Mouse (Mus musculus) erythroblast, adult 5-6 weeks (primary cell): ENCODE data around the gene Pnkd. TPM values are rescaled to one million over a fixed set of nuclear protein-coding genes. Genes with fewer than 3 reads are reported as not detected.
"Not testable (repeated sequence)": the region's sequence is repeated elsewhere in the genome, so short reads cannot be mapped to it uniquely, and the experiment has no call there.

Experiments used
- ATAC-seq: replicated peaks from 2 replicates; pipeline ENCODE4 v1.8.0; 2016; ENCODE audit warnings: moderate number of reproducible peaks, mild to moderate bottlenecking, moderate TSS enrichment, inconsistent platforms; ENCODE audit not compliant: poor library complexity, low FRiP score, severe bottlenecking
- total RNA-seq, 2 experiments: library from RNA; stranded (forward) in 1 of 2; stranded (reverse) in 1 of 2; fragments of 150-400 nt in 1 of 2; fragments of 200-764, 138-1000 nt in 1 of 2; gene quantifications; 2 replicates each; pipeline versions ENCODE4 v1.2.3 to v1.2.4; 2015 to 2017; ENCODE audit warnings: low replicate concordance in 2 of 2

Gene Pnkd
- total RNA-seq, 2 experiments from 2014 or later: 2.4 to 17.7 TPM

DNA sequence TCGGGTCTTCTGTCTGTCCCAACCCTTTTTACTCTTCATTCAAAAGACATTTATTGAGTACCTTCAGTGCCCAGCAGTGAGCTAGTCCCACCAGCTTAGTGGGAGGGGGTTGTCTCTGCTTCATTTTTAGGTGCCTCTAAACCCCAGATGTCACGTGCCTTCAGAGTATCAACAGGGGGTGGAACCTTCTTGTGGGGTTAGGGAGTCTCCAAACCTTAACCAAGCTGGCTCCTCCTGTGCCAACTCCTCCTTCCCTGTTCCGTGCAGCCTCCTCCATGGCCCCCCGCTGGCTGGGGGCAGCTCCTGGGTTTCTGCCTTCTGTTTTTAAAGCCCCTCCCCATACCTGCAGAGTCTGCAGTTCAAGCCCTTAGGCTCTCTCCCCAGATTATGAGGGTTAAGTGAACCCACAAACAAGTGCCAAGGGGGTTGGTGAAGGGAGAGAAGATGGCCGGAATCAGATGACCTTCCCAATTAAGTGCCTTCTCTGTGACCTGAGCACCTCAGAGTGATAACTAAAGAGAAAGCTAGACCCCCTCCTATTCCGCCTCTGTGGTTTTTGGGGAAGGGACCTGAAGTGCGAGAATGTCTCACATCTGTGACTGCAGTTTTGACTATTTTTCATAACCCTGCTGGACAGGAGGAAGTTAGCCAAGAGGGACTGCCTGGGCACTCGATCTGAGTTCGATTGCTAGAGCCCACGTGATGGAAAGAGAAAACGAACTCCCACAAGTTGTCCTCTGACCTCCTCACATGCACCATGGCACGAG lies 111.9 kb downstream of the Pnkd start:
- ATAC-seq: not testable (repeated sequence)

DNA sequence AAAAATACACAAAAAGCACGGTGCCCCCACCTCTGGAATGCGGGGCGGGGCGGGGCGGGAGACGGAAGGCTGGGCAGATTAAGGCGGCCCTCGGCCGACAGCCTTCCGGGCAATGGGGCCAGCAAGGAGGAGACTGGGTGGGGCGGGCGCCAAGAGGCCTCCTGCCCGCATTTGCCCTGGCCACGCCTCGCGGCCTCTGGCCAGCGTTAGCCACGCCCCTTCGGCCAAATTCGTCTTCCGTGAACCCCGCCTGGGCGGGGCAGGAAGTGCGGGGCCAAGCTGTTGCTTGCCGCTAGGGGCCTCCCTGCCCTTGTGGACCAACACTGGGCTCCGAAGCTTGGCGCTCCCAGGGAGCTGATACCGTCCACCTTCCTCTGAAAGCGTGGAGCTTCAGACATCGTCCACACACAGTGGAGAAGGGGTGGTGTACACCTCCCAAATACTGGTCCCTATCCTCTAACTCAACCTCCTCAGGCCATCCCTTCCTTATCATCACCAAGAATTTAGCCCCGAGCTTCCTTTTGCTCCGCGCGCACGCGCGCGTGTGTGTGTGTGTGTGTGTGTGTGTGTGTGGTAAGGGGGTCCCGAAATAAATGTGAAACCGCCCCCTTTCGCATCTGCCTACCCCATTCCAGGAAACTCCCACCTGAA lies 112.7 kb downstream of the Pnkd start:
- ATAC-seq: peak; percentile 90

DNA sequence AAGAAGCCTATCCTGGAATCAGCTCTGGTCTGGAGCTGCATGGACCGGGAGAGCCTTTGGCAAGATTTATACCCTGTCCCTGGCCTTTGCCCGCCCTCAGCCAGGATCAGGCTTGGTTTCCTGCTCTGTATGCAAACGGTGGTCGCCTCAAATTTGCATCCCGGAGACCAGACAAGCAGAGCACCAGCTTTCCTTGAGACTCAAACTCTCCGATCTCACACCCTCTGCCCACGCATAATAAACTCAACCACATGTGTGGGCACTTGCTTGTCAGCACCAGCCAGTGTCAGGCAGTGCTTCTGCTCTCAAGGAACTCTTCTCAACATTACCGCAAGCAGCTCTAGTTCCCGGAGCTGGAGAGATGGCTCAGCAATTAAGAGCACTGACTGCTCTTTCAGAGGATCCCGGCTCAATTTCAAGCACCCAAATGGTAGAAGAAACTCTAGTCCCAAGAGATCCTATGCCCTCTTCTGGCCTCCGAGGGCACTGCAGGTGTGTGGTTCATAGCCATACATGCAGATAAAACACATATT lies 113.3 kb downstream of the Pnkd start:
- ATAC-seq: peak; percentile 40

DNA sequence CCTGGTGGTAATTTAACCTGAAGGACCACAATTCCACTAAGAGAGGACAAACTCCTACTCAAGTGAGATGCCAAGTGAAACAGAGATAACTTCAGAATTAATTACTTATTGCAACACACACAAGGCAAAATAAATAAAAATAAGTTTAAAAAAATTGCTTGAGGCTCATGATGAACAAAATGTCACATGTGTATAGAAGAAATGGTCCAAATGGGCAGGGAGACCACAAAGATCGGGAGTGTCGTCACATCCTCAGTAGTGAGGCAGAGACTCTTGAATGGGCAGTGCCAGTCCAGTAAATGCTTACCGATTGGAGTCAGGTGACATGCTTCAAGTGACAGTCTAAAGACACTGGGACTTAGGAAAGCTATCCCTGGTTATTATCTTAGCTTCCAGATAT lies 115.8 kb downstream of the Pnkd start:
- no peak for ATAC-seq

DNA sequence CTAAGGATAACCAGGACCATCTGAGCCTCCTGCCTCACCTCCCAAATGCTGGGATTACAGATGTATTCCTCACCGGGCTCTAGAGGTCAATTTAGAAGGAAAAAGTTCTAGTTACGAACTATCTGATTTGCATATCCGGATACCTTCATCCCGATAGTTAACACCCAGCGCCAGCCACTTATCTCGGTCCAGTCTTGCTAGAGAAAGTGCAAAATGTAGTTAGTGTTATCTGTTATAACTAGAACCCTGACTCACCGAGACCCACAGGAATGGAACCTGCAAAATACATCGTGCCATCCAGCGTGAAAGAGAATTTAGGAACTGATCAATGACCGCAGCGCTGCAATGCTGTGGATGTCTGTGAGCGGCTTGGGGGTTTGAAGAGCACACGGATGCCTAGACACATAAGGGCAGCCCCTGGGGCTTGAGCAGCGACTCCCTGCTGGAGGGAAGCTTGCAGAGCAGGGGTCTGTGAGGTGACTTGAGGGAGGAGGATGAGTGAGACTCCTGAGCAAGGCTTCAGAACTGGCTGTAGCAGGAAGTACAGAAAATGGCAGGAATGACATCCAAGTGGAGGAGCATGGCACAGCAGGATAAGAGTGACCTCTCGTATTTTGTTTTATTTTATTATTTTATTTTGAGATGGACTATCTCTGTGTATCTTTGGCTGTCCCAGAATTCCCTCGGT lies 116.4 kb downstream of the Pnkd start:
- ATAC-seq: no peak

Other genes with a start within 250 kb of the Pnkd start
- 8.5 and 9.2 TPM in 2 replicates for gene Tns1, start 160.5 kb upstream of the Pnkd start, total RNA-seq (2015; ENCODE audit: low replicate concordance)
- gene Tns1, start 160.5 kb upstream of the Pnkd start, total RNA-seq (2017; ENCODE audit: low replicate concordance): 11.9 and 21.6 TPM in 2 replicates
- gene Rufy4, start 159.4 kb upstream of the Pnkd start, total RNA-seq (2015; ENCODE audit: low replicate concordance): not detected in 2 replicates
- not detected in 2 replicates for gene Rufy4, start 159.4 kb upstream of the Pnkd start, total RNA-seq (2017; ENCODE audit: low replicate concordance)
- gene Cxcr2, start 130.9 kb upstream of the Pnkd start, total RNA-seq (2015; ENCODE audit: low replicate concordance): 19.2 and 25.7 TPM in 2 replicates
- 23.0 and 24.7 TPM in 2 replicates for gene Cxcr2, start 130.9 kb upstream of the Pnkd start, total RNA-seq (2017; ENCODE audit: low replicate concordance)
- gene Cxcr1, start 90.3 kb upstream of the Pnkd start, total RNA-seq (2015; ENCODE audit: low replicate concordance): not detected in 2 replicates
- not detected in 2 replicates for gene Cxcr1, start 90.3 kb upstream of the Pnkd start, total RNA-seq (2017; ENCODE audit: low replicate concordance)
- gene Arpc2, start 48.8 kb upstream of the Pnkd start, total RNA-seq (2015; ENCODE audit: low replicate concordance): 283 and 297 TPM in 2 replicates
- gene Arpc2, start 48.8 kb upstream of the Pnkd start, total RNA-seq (2017; ENCODE audit: low replicate concordance): 147 and 152 TPM in 2 replicates
- gene Gpbar1, start 6.4 kb upstream of the Pnkd start, total RNA-seq (2015; ENCODE audit: low replicate concordance): not detected in 2 replicates
- gene Gpbar1, start 6.4 kb upstream of the Pnkd start, total RNA-seq (2017; ENCODE audit: low replicate concordance): not detected in 2 replicates
- 4.6 and 10.4 TPM in 2 replicates for gene Aamp, start 192 bp upstream of the Pnkd start, total RNA-seq (2015; ENCODE audit: low replicate concordance)
- 15.3 and 27.6 TPM in 2 replicates for gene Aamp, start 192 bp upstream of the Pnkd start, total RNA-seq (2017; ENCODE audit: low replicate concordance)
- gene Tmbim1, start 20.7 kb downstream of the Pnkd start, total RNA-seq (2015; ENCODE audit: low replicate concordance): 2.1 and 4.2 TPM in 2 replicates
- 1.9 and 2.6 TPM in 2 replicates for gene Tmbim1, start 20.7 kb downstream of the Pnkd start, total RNA-seq (2017; ENCODE audit: low replicate concordance)
- gene Catip, start 77.2 kb downstream of the Pnkd start, total RNA-seq (2015; ENCODE audit: low replicate concordance): not detected in 2 replicates
- gene Catip, start 77.2 kb downstream of the Pnkd start, total RNA-seq (2017; ENCODE audit: low replicate concordance): not detected in 2 replicates
- gene Slc11a1, start 90.3 kb downstream of the Pnkd start, total RNA-seq (2015; ENCODE audit: low replicate concordance): 20.2 and 37.0 TPM in 2 replicates
- gene Slc11a1, start 90.3 kb downstream of the Pnkd start, total RNA-seq (2017; ENCODE audit: low replicate concordance): 3.0 and 12.7 TPM in 2 replicates
- gene Ctdsp1, start 106.6 kb downstream of the Pnkd start, total RNA-seq (2015; ENCODE audit: low replicate concordance): 30.7 and 40.5 TPM in 2 replicates
- 10.5 and 22.8 TPM in 2 replicates for gene Ctdsp1, start 106.6 kb downstream of the Pnkd start, total RNA-seq (2017; ENCODE audit: low replicate concordance)
- gene Vil1, start 124.4 kb downstream of the Pnkd start, total RNA-seq (2015; ENCODE audit: low replicate concordance): not detected in 2 replicates
- not detected in 2 replicates for gene Vil1, start 124.4 kb downstream of the Pnkd start, total RNA-seq (2017; ENCODE audit: low replicate concordance)
- 12.1 and 15.4 TPM in 2 replicates for gene Cnot9, start 221.1 kb downstream of the Pnkd start, total RNA-seq (2015; ENCODE audit: low replicate concordance)
- gene Cnot9, start 221.1 kb downstream of the Pnkd start, total RNA-seq (2017; ENCODE audit: low replicate concordance): 15.9 and 28.2 TPM in 2 replicates